Mouse (Mus musculus) heart, adult 11 months (tissue): Measurements from ENCODE around the gene Jmjd1c.
A peak's percentile ranks its signal among the peaks of the same experiment; 100 is the strongest.

Experiments used
- DNase-seq: peaks from one replicate; pipeline ENCODE4 v3.0.0; 2022

The Jmjd1c gene

GRCm38 (mm10) chr10:67137437-67137836, 41.5 kb downstream of the Jmjd1c start:
- DNase-seq: no peak

- DNase-seq: no peak
Observed at GRCm38 (mm10) chr10:67143661-67144060, 47.7 kb downstream of the Jmjd1c start.

GRCm38 (mm10) chr10:67144269-67144668, 48.3 kb downstream of the Jmjd1c start:
- DNase-seq: no peak

- DNase-seq: peak; percentile 30
Observed at GRCm38 (mm10) chr10:67145623-67146022, 49.7 kb downstream of the Jmjd1c start.

GRCm38 (mm10) chr10:67151766-67152165, 55.8 kb downstream of the Jmjd1c start:
- DNase-seq: no peak

- no peak for DNase-seq
Observed at GRCm38 (mm10) chr10:67154647-67155046, 58.7 kb downstream of the Jmjd1c start.

- no peak for DNase-seq
Observed at GRCm38 (mm10) chr10:67174049-67174448, 78.1 kb downstream of the Jmjd1c start.

- DNase-seq: no peak
Observed at GRCm38 (mm10) chr10:67176031-67176430, 80.1 kb downstream of the Jmjd1c start.

- no peak for DNase-seq
Observed at GRCm38 (mm10) chr10:67176932-67177331, 81.0 kb downstream of the Jmjd1c start.

- DNase-seq: no peak
Observed at GRCm38 (mm10) chr10:67177410-67177809, 81.5 kb downstream of the Jmjd1c start.

- DNase-seq: peak; percentile 54
Observed at GRCm38 (mm10) chr10:67180021-67180420, 84.1 kb downstream of the Jmjd1c start.

GRCm38 (mm10) chr10:67180799-67181198, 84.9 kb downstream of the Jmjd1c start:
- DNase-seq: peak; percentile 54

- DNase-seq: peak; percentile 88
Observed at GRCm38 (mm10) chr10:67182651-67183050, 86.7 kb downstream of the Jmjd1c start.

- no peak for DNase-seq
Observed at GRCm38 (mm10) chr10:67183086-67183485, 87.2 kb downstream of the Jmjd1c start.

- DNase-seq: no peak
Observed at GRCm38 (mm10) chr10:67184441-67185070, 88.6 kb downstream of the Jmjd1c start.

GRCm38 (mm10) chr10:67185491-67186081, 89.7 kb downstream of the Jmjd1c start:
- peak; percentile 99 for DNase-seq

- no peak for DNase-seq
Observed at GRCm38 (mm10) chr10:67186489-67186888, 90.6 kb downstream of the Jmjd1c start.

GRCm38 (mm10) chr10:67187001-67187453, 91.1 kb downstream of the Jmjd1c start:
- DNase-seq: peak; percentile 90

GRCm38 (mm10) chr10:67187952-67188351, 92.0 kb downstream of the Jmjd1c start:
- DNase-seq: no peak

GRCm38 (mm10) chr10:67189057-67189456, 93.1 kb downstream of the Jmjd1c start:
- DNase-seq: no peak

GRCm38 (mm10) chr10:67190261-67190660, 94.3 kb downstream of the Jmjd1c start:
- DNase-seq: peak; percentile 93

GRCm38 (mm10) chr10:67192366-67192765, 96.4 kb downstream of the Jmjd1c start:
- no peak for DNase-seq

GRCm38 (mm10) chr10:67193003-67193652, 97.2 kb downstream of the Jmjd1c start:
- peak; percentile 91 for DNase-seq

GRCm38 (mm10) chr10:67194046-67194445, 98.1 kb downstream of the Jmjd1c start:
- DNase-seq: no peak
